Mouse (Mus musculus) MEL (cell line): ENCODE measurements around the gene Cldn11. TPM values are rescaled to one million over a fixed set of nuclear protein-coding genes. Genes with fewer than 3 reads are reported as not detected.
"Not testable (repeated sequence)": the region's sequence is repeated elsewhere in the genome, so short reads cannot be mapped to it uniquely, and the experiment has no call there.

ENCODE experiments used
- DNase-seq: peaks from one replicate; pipeline ENCODE4 v3.0.0; 2011; ENCODE audit warnings: low read depth, low spot score
- H3K27ac ChIP-seq: 2 replicates; pipeline ENCODE4 v1.5.1; 2012; ENCODE audit warnings: low read depth, mild to moderate bottlenecking, control low read depth, low read length, moderate library complexity; ENCODE audit not compliant: control insufficient read depth
- H3K27me3 ChIP-seq, 2 experiments: fragments of 150-350 bp in 1 of 2; sonication (generic) in 1 of 2; 2 replicates each; pipeline ENCODE4 v1.6.1; 2012; ENCODE audit warnings: low read length in 2 of 2, mild to moderate bottlenecking in 2 of 2, improper control_type of control experiment in 1 of 2, moderate library complexity in 1 of 2; ENCODE audit not compliant: insufficient read depth in 2 of 2, control insufficient read depth in 1 of 2
- H3K36me3 ChIP-seq, 2 experiments: 2 replicates each; pipeline ENCODE4 v1.6.1; 2012 to 2014; ENCODE audit warnings: low read length in 2 of 2, improper control_type of control experiment in 1 of 2, inconsistent platforms in 1 of 2, mild to moderate bottlenecking in 1 of 2; ENCODE audit not compliant: insufficient read depth in 2 of 2, control insufficient read depth in 1 of 2
- H3K4me1 ChIP-seq, 2 experiments: fragments of 150-350 bp in 1 of 2; sonication (generic) in 1 of 2; 2 replicates each; pipeline ENCODE4 v1.6.1; 2012; ENCODE audit warnings: low read length in 2 of 2, improper control_type of control experiment in 1 of 2, mild to moderate bottlenecking in 1 of 2; ENCODE audit not compliant: insufficient read depth in 2 of 2, control insufficient read depth in 1 of 2
- H3K4me3 ChIP-seq, 2 experiments: fragments of 150-350 bp in 1 of 2; sonication (generic) in 1 of 2; 2 replicates each; pipeline ENCODE4 v1.5.1; 2012; ENCODE audit warnings: low read depth in 2 of 2, low read length in 2 of 2, mild to moderate bottlenecking in 2 of 2, moderate library complexity in 2 of 2, control low read depth in 1 of 2, improper control_type of control experiment in 1 of 2; ENCODE audit not compliant: control insufficient read depth in 1 of 2, insufficient read depth in 1 of 2
- H3K79me2 ChIP-seq: 2 replicates; pipeline ENCODE4 v1.6.1; 2012; ENCODE audit warnings: mild to moderate bottlenecking, low read length, moderate library complexity; ENCODE audit not compliant: control insufficient read depth, poor library complexity, insufficient read depth
- H3K9ac ChIP-seq: 2 replicates; pipeline ENCODE4 v1.6.1; 2012; ENCODE audit warnings: low read depth, mild to moderate bottlenecking, control low read depth, low read length, moderate library complexity; ENCODE audit not compliant: control insufficient read depth, poor library complexity, severe bottlenecking
- H3K9me3 ChIP-seq: fragments of 150-350 bp; sonication (generic); replicated peaks from 2 replicates; pipeline ENCODE4 v1.6.1; 2012; ENCODE audit warnings: mild to moderate bottlenecking, low read length, improper control_type of control experiment, moderate library complexity; ENCODE audit not compliant: insufficient read depth
- CHD2 ChIP-seq: IDR thresholded peaks from 2 replicates; pipeline ENCODE4 v1.6.1; 2011; ENCODE audit warnings: low read length, improper control_type of control experiment
- CTCF ChIP-seq, 3 experiments: IDR thresholded peaks in 2 of 3; conservative IDR thresholded peaks in 1 of 3; 2 replicates each; pipeline ENCODE4 v1.5.1; 2011 to 2012; ENCODE audit warnings: low read length in 3 of 3, low read depth in 2 of 3, mild to moderate bottlenecking in 2 of 3, improper control_type of control experiment in 1 of 3, inconsistent platforms in 1 of 3, mixed read lengths in 1 of 3, moderate library complexity in 1 of 3; ENCODE audit not compliant: control insufficient read depth in 1 of 3, insufficient read depth in 1 of 3, poor library complexity in 1 of 3, severe bottlenecking in 1 of 3
- EP300 ChIP-seq, 2 experiments: IDR thresholded peaks; 2 replicates each; pipeline ENCODE4 v1.6.1; 2011; ENCODE audit warnings: improper control_type of control experiment in 2 of 2, low read length in 2 of 2, low read depth in 1 of 2, mild to moderate bottlenecking in 1 of 2
- GATA1 ChIP-seq: IDR thresholded peaks from 2 replicates; pipeline ENCODE4 v1.6.1; 2011; ENCODE audit warnings: low read depth, low read length, improper control_type of control experiment
- HCFC1 ChIP-seq: IDR thresholded peaks from 2 replicates; pipeline ENCODE4 v1.6.1; 2012; ENCODE audit warnings: low read depth, mild to moderate bottlenecking, inconsistent platforms, low read length, improper control_type of control experiment, moderate library complexity
- KAT2A ChIP-seq: conservative IDR thresholded peaks from 2 replicates; pipeline ENCODE4 v1.6.1; 2012; ENCODE audit warnings: low read depth, low read length, improper control_type of control experiment, inconsistent platforms
- MAX ChIP-seq: IDR thresholded peaks from 2 replicates; pipeline ENCODE4 v1.6.1; 2011; ENCODE audit warnings: low read length, improper control_type of control experiment
- MAZ ChIP-seq: IDR thresholded peaks from 2 replicates; pipeline ENCODE4 v1.6.1; 2012; ENCODE audit warnings: low read depth, mild to moderate bottlenecking, inconsistent platforms, low read length, improper control_type of control experiment
- MEF2A ChIP-seq: IDR thresholded peaks from 2 replicates; pipeline ENCODE4 v1.6.1; 2014; ENCODE audit warnings: low read depth, mild to moderate bottlenecking, inconsistent platforms, low read length, improper control_type of control experiment; ENCODE audit not compliant: poor library complexity, insufficient replicate concordance, severe bottlenecking; ENCODE audit errors: extremely low read depth
- MXI1 ChIP-seq: IDR thresholded peaks from 2 replicates; pipeline ENCODE4 v1.6.1; 2011; ENCODE audit warnings: mild to moderate bottlenecking, low read depth, low read length, improper control_type of control experiment
- MYC ChIP-seq: IDR thresholded peaks from 2 replicates; pipeline ENCODE4 v1.6.1; 2011; ENCODE audit warnings: low read depth, mild to moderate bottlenecking, low read length, improper control_type of control experiment, moderate library complexity
- POLR2AphosphoS2 ChIP-seq: IDR thresholded peaks from 2 replicates; pipeline ENCODE4 v1.6.1; 2011; ENCODE audit warnings: low read length, improper control_type of control experiment
- RAD21 ChIP-seq: IDR thresholded peaks from 2 replicates; pipeline ENCODE4 v1.6.1; 2011; ENCODE audit warnings: mild to moderate bottlenecking, low read depth, low read length, improper control_type of control experiment
- SMC3 ChIP-seq: IDR thresholded peaks from 2 replicates; pipeline ENCODE4 v1.6.1; 2011; ENCODE audit warnings: low read depth, low read length, improper control_type of control experiment
- TBP ChIP-seq: IDR thresholded peaks from 2 replicates; pipeline ENCODE4 v1.8.0; 2011; ENCODE audit warnings: low read depth, low read length, improper control_type of control experiment
- UBTF ChIP-seq: IDR thresholded peaks from 2 replicates; pipeline ENCODE4 v1.6.1; 2012; ENCODE audit warnings: low read depth, mild to moderate bottlenecking, inconsistent platforms, low read length, improper control_type of control experiment, moderate library complexity, borderline replicate concordance; ENCODE audit not compliant: insufficient read depth
- USF1 ChIP-seq: IDR thresholded peaks from 2 replicates; pipeline ENCODE4 v1.6.1; 2014; ENCODE audit warnings: low read depth, mild to moderate bottlenecking, inconsistent platforms, low read length, improper control_type of control experiment, moderate library complexity
- USF2 ChIP-seq, 2 experiments: IDR thresholded peaks; 2 replicates each; pipeline ENCODE4 v1.6.1; 2011 to 2012; ENCODE audit warnings: improper control_type of control experiment in 2 of 2, low read length in 2 of 2, borderline replicate concordance in 1 of 2, inconsistent platforms in 1 of 2, low read depth in 1 of 2, mild to moderate bottlenecking in 1 of 2; ENCODE audit not compliant: insufficient read depth in 1 of 2
- ZC3H11A ChIP-seq: IDR thresholded peaks from 2 replicates; pipeline ENCODE4 v1.6.1; 2012; ENCODE audit warnings: low read depth, mild to moderate bottlenecking, inconsistent platforms, low read length, improper control_type of control experiment
- ZKSCAN1 ChIP-seq: IDR thresholded peaks from 2 replicates; pipeline ENCODE4 v1.6.1; 2012; ENCODE audit warnings: low read depth, mild to moderate bottlenecking, inconsistent platforms, low read length, improper control_type of control experiment, moderate library complexity
- ZMIZ1 ChIP-seq: IDR thresholded peaks from 2 replicates; pipeline ENCODE4 v1.6.1; 2012; ENCODE audit warnings: low read depth, mild to moderate bottlenecking, inconsistent platforms, low read length, improper control_type of control experiment, moderate library complexity
- ZNF384 ChIP-seq: IDR thresholded peaks from 2 replicates; pipeline ENCODE4 v1.6.1; 2012; ENCODE audit warnings: low read depth, mild to moderate bottlenecking, inconsistent platforms, low read length, improper control_type of control experiment
- polyA plus RNA-seq, 2 experiments: library from polyadenylated mRNA; stranded (reverse) in 1 of 2; unstranded in 1 of 2; fragments of >175 nt in 1 of 2; fragments of >200 nt in 1 of 2; gene quantifications; 2 replicates each; pipeline versions ENCODE4 v1.2.1 to v1.2.4; 2012; ENCODE audit warnings: low replicate concordance in 2 of 2, low read depth in 1 of 2; ENCODE audit not compliant: insufficient read length in 2 of 2, insufficient read depth in 1 of 2, missing spikeins in 1 of 2
- total RNA-seq: library from RNA; depleted of rRNA; stranded (reverse); fragments of 300-350 nt; gene quantifications from 2 replicates; pipeline ENCODE4 v1.2.3, GENCODE M21; 2012

The Cldn11 gene
- total and polyA plus RNA-seq, 3 experiments: not detected

- peak overlapping the region; percentile 28 to 67 for H3K4me3 ChIP-seq
- H3K27me3 ChIP-seq, H3K36me3 ChIP-seq, H3K79me2 ChIP-seq, DNase-seq, H3K4me1 ChIP-seq, H3K9me3 ChIP-seq: not testable (repeated sequence)
- peak overlapping the region; percentile 50; the same call in 1 of the 2 replicates for H3K27ac ChIP-seq
- peak; percentile 60; the same call in 1 of the 2 replicates for TF ChIP-seq TBP
- TF ChIP-seq ZNF384: peak; percentile 57
- peak overlapping the region; percentile 47 for H3K9ac ChIP-seq
These were observed 4.5 kb upstream of the Cldn11 start for GRCm38 (mm10) chr3:31145222-31145621.

GRCm38 (mm10) chr3:31145641-31146290 is 4.0 kb upstream of the Cldn11 start:
- peak overlapping the region; percentile 50 for H3K27ac ChIP-seq
- peak overlapping the region; percentile 47 for H3K9ac ChIP-seq
- H3K36me3 ChIP-seq: no peaks in the 10 kb centered on the region; a peak in 1 of 4 replicates
- H3K9me3 ChIP-seq: no peaks in the 10 kb centered on the region
- DNase-seq: peak; percentile 91
- TF ChIP-seq RAD21 (peak; percentile 96), CTCF (IDR thresholded peaks at IDR 0.05 in 2 of 3, conservative IDR thresholded peaks at IDR 0.05 in 1 of 3; ENCODE audit: control insufficient read depth in 1 of 3, insufficient read depth in 1 of 3, low read depth in 2 of 3, low read length in 3 of 3, poor library complexity in 1 of 3, severe bottlenecking in 1 of 3) (peak; percentile 66 to 93 (median 78)), ZKSCAN1 (no peak), USF1 (peak; percentile 91), MAX (peak; percentile 48), ZNF384 (no peak), EP300 (IDR thresholded peaks at IDR 0.05; ENCODE audit: low read depth in 1 of 2, low read length in 2 of 2) (no peak), GATA1 (no peak), ZMIZ1 (no peak), SMC3 (peak; percentile 80), MAZ (no peak), UBTF (no peak), HCFC1 (no peak), CHD2 (no peak), POLR2AphosphoS2 (no peak), TBP (0 out of 2 replicates have a peak, but pooled peaks have one; percentile 16), KAT2A (no peak), USF2 (IDR thresholded peaks at IDR 0.05; ENCODE audit: borderline replicate concordance in 1 of 2, insufficient read depth in 1 of 2, low read depth in 1 of 2, low read length in 2 of 2) (peak in 1 of 2 experiments; percentile 52; a peak in 1 of 4 replicates), ZC3H11A (peak; percentile 85), MYC (peak; percentile 98), MEF2A (no peak), MXI1 (peak; percentile 75)
- H3K4me1 ChIP-seq: no peaks in the 10 kb centered on the region
- peak overlapping the region; percentile 28 to 67 for H3K4me3 ChIP-seq
- no peaks in the 10 kb centered on the region for H3K79me2 ChIP-seq
- H3K27me3 ChIP-seq: no peaks in the 10 kb centered on the region; a peak in 1 of 4 replicates
